Mouse (Mus musculus) liver, embryonic 14.5 days (tissue): Measurements from ENCODE around the gene Cyp24a1.

Experiments used
- CTCF ChIP-seq: IDR thresholded peaks from 2 replicates; pipeline ENCODE4 v1.5.1; 2016; ENCODE audit warnings: antibody characterized with exemption, low read depth, control low read depth
- EP300 ChIP-seq: IDR thresholded peaks from 2 replicates; pipeline ENCODE4 v1.6.1; 2016; ENCODE audit warnings: antibody characterized with exemption, low read depth

DNA sequence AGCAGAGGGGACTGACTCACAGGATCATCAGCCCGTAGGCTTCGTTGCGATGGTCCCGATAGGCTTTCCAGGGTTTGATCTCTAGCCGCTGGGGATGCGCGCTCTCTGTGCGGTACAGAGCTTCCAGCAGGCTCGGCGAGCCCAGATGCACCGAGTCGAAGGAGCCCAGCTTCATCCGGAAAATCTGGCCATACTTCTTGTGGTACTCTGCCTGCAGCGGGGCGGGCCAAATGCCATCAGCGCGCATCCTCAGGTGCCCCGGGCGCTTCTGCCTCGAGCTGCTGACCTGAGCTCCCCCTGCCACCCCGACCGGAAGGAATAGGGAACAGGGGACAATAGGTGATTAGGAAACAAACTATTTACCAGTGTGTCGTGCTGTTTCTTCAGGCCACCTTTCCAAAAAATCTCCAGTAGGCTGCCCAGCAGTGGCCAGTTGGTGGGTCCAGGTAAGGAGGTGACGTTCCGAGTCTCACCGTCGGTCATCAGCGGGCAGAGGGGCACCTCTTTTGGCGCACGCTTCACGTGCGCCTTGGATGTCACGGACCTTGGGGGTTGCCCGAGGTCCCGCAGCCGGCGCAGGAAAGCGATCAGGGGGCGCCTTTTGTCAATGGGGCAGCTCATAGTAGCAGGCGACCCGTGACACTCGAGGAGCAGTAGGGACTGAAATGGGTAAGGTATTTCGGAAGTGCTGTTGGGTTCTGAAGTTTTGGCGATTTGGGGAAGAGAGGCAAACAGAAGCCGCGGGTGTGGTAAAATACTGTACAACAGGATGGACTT is 603 bp downstream of the Cyp24a1 start, which contains the start of gene Pfdn4:
- TF ChIP-seq CTCF (no peak), EP300 (no peak)
